Mouse (Mus musculus) fibroblast of lung, adult 2 months (primary cell): ENCODE measurements at regions not wholly inside any gene's neighbourhood (a gene's known extent, or its start where the extent isn't known, plus 50 kb on each side); places are given as distances from the start of the nearest gene placed in this dataset.
"Not testable (repeated sequence)": the region's sequence is repeated elsewhere in the genome, so short reads cannot be mapped to it uniquely, and the experiment has no call there.

Source experiments
- DNase-seq: peaks from one replicate; pipeline ENCODE4 v3.0.0-alpha.2; 2011; ENCODE audit warnings: low read depth

DNA sequence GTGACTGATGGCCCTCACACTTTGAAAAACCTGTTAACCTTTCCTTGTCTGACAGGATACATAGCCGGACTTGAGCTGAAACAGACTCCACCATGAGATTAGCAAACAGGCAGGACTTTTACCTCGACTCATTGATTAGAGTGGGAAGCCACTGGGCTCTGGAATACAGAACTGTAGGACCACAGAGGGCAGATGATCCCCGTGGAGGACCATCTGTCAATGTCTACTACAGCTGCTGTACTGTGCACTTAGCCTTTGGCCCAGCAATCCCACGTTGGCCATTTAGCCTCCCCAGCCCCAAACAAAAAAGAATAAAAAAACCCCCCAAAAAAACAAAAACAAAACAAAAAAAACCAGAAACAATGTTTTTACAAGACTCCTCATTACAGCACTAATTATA, 103.9 kb upstream of the Dazl start:
- no peak for DNase-seq

DNA sequence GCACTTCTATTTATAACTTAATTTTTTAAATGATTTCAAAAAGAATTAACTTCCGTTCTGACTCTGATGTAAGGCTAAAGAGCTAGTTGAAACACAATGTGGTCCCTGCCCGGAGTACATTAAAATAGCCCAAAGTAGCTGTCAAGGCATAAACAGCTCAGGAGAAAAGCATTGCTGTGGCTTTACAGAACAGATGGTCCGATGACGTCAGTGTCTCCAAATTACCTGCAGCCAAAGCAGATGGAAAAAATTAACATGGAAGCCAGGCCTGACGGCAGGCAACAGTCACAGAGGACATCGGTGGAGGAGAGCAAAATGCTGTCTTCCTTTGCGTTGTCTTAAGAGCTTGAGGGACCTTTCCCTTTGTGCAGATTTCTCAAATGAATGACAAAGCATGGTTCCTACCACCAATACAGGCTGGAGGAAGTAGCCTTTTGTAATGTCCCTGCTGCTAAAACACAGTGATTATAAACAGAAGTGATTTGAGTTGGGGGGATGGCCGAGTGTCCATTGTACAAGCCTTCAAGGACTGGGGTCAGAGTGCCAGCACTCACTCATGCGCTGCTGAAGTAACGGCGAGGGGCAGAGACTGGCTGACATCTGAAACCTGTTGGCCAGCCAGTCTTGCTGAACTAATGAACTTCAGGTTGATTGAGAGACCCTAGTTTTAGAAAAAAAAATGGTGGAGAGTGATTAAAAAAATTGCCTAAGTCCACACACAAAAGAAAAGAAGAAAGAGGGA, 101.8 kb upstream of the Plcl2 start:
- DNase-seq = peak; percentile 7

DNA sequence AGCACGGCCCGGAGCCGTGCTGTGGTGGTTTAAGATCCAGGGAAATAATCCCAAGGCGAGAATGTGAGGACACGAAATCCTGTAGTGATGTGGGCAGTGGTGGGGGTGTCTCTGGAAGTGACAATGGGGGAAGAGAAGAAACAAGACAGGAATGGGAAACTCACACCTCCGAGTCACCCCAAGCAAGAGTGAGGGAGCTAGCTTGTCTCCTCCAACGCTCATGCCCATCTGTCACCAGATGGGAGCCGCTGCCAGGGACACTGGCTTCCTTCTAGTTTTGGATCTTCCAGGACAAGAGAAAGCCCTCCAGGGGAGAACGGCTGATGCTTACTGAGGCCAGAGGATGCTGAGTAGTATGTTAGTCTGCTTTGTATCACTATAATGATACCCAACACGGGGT, 100.6 kb upstream of the Plcl2 start:
- no peak for DNase-seq

DNA sequence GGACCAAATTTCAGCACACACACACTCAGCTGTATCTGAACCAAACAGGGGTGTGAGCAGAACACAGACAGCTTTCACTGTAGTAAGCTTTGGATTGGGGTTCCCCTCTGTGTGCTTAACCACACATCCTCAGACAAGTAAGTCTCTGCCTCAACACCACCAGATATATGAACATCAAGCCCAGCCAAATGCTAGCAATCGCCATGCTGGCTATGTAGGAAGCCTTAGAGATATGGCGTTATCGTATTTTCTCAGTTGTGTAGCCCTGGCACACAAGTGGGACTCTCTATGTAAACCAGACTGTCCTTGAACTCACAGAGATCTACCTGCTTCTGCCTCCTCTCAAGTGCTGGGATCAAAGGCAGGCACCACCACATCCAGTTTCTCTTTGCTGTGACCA, 99.9 kb upstream of the Plcl2 start:
- DNase-seq = no peak

DNA sequence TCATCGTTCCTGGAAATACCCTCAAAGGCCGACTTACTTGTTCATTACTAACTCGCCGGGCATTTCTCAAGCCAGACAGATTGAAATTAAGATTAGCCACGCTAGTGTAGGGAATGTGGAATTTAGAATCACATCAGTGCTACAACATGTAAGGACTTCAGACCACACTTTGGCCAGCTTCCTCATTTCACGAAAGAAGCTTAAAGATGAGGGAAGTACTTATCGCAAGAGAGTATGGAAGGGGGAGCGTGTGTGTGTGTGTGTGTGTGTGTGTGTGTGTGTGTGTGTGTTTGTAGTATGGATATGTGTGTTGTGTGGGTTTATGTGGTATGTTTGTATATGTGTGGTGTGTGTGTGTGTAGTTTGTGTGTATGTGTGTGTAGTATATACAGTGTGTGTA, 99.3 kb upstream of the Plcl2 start:
- DNase-seq = no peak

DNA sequence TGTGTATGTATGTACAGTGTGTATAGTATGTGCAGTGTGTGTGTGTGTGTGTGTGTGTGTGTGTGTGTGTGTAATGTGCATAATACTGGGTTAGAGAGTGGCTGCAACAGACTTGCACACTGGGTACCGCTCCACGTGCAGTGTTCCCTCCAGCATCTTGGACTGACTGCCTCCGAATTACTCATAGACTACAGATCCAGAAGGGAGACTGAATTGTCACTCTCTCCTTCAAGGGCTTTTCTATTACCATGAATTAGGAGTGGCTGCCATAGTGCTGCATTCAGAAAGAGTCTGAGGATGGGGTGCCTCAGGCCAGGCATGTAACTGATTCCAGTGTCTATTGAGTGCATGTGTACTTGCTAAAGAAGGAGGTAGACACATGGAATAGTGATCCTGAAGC, 98.9 kb upstream of the Plcl2 start:
- no peak for DNase-seq

DNA sequence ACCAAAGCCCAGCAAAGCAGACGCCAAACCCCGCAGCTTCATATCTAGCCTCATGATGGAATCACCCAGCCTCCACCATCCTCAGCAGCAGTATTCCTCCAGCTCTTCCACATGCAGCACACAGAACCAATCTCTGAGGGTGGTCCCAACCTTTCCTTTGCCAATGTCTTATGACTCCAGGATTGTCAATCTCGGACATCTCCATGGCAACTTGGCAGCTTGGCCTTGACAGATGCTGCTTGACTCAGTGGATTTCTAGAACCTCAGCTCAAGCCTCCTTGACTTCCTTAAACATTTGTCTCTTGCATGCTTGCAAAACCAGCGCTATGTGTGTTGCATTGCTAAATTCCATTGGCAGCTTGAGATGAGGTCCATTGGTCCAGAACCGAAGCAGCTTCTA, 96.8 kb upstream of the Plcl2 start:
- DNase-seq = no peak

DNA sequence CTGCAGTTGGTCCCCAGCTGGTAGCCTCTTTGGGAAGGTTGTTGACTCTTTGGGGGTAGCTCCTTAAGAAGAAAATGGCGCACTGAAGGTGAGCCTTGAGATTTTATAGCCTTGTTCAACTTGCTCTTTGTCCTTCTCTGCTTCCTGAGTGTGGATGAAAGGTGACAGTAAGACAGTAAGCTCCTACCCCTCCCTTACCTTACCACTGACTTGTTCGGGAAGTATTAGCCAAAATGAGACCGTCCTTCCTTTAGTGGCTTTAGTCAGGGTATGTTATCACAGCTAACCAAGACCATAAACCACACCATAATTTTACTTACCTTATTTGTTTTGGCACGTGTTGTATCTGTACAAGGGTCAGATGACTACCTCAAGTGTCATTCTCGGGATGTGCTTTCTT, 95.3 kb upstream of the Plcl2 start:
- DNase-seq = no peak

DNA sequence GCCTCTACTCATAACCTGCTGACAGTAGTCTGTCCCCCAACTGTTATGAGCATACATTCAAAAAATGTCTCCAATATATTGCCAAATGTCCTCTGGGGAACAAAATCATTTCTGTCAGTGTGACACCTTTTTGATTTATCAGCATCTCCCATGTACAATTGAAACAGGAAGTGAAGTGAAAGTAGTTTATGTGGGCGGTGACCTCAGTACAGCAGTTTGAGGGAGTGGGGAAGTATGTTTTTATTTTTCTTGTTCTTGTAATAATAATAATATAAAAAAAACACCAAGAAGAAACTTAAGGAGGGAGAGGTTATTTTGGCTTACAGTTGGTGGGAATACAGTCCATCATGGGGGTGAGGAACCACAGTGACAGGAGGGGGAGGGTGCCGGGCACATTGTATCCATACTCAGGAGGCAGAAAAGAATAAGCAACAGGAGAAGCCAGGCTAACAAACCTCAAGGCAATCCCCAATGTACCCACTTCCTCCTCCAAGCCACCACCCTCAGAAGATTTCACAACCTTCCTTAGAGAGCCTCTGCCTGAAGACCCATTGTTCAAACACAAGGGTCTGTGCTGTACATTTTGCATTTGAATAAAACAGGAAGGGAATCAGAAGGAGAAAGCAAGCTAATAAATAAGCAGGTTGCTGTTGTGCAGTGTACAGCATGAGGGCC, 93.7 kb upstream of the Plcl2 start:
- DNase-seq = no peak

DNA sequence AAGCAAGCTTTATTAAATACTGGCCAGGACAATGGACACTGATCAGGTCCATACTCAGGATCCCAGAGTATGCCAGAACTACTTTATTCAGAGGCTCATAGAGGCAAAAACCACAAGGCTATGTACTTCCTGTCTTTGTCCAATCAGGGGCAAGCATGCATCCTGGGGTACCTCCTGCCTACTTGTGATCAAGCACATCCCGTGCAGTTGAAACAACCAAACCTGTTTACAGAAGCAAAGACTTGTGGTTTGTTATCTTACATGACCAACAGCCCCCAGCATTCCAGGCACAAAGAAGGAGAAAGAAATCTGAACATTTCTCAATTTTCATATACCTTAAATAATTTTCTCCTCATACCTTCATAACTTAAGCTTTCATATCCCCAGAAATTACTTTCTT, 93.1 kb upstream of the Plcl2 start:
- DNase-seq = no peak

DNA sequence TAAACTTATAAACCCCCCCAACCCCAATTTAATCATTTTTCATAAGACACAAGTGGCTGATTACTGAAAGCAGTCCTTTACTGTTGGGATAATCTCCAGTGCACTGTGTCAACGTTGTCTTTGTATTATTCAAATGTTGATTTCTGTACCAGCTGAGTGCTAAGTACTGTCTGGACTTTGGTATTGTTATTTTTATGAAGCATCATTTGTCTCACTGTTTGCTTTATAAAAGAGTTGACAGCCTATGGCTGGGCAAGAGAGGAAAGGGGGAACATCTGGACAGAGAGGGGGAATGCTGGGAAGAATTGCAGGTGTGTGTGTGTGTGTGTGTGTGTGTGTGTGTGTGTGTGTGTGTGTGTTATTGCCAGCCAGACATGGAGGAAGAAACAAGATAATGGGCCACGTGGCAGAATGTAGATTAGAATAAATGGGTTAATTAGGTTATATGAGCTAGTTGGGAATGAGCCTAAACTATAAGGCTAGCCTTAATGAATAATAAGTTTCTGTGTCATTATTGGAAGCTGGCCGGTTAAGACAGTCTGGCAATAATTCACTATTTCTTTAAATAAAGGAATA, 92.6 kb upstream of the Plcl2 start:
- DNase-seq = no peak

DNA sequence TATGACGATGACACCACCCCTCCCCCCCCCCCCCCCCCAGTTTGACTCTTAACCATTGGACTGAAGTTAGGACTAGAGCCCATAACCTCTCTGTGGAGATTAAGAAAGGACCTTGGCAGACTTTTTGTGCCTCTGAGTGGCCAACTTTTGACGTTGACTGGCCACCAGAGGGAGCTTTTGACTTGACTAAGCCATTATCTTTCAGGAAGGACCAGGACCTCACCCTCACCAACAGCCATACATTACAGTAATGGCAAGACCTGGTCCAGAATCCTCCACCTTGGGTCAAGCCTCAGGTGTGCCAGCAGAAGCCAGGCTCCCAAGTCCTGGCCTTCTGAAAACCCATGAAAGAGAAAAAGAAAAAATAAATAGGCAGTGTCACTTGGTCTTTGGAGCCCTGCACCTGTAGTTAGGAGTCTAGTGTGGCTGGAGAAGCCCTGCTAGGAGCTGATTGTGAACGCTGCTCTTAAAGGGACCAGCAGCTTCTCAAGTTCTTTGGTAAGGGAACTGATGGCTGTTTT, 90.3 kb upstream of the Plcl2 start:
- DNase-seq = no peak

DNA sequence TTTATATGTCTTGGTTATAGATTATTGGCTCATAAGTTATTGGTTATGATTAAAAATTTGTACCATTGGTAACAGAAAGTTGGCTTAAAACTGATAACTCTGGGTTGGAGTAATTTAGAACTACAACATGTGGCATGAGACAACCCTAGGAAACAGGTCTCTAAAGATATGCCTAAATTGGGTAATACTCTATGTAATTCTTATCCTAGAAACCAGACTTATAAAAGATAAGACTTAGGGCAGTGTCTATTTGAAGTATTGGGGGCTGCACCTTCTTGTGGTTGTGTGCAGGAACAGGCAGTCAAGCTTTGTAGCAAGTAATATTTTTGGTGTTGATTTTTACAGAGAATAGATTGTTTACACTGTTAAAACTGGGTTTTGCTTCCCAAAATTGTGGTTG, 89.7 kb upstream of the Plcl2 start:
- DNase-seq = not testable (repeated sequence)

DNA sequence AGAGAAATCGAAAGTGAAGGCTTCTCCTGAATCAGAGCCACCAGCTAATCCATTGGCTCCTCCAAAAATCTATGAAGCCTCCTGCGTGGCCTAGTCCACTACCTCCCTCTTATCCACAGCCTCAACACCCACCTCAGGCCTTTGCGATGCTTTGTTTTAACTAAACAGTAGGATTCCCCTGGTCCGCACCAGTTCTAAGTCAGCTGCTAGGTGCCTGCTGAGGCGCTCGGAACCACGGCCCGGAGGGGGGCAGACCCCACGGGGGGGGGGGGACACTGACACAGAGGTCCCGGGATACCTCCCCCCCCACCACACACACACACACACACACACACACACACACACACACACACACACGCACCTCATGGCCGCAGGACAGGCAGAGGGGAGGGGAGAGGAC, 89.2 kb upstream of the Plcl2 start:
- no peak for DNase-seq

DNA sequence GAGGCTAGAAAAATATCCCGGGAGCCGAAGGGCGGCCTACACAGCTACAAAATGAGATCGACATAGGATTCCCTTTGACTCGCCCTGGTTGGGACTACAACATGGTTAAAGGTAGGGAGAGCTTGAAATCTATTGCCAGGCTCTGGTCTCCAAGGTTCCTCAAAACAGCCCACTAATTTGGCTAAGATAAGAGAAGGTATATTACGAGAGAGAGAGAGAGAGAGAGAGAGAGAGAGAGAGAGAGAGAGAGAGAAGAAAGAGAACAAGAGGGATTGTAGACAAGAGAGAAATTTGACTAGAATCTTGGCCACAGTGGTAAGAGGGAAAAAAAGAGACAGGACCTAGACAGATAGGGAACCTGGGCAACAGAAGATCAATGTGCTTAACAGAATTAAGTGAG, 88.5 kb upstream of the Plcl2 start:
- no peak for DNase-seq

DNA sequence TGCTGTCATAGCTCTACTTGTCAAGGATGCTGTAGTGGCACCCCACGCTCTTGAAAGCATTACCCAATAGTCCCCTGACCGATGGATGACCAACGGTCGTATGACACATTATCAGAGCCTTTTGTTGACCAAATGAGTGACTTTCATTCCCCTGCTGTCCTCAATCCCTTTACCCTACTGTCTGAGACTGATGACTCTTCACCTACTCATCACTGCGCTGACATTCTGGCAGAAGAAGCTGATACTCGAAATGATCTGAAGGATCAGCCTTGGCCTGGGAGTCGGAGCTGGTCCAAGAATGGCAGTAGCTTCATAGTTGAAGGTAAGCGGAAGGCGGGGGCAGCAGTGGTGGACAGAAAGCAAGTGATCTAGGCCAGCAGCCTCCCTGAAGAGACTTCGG, 87.7 kb upstream of the Plcl2 start:
- no peak for DNase-seq

DNA sequence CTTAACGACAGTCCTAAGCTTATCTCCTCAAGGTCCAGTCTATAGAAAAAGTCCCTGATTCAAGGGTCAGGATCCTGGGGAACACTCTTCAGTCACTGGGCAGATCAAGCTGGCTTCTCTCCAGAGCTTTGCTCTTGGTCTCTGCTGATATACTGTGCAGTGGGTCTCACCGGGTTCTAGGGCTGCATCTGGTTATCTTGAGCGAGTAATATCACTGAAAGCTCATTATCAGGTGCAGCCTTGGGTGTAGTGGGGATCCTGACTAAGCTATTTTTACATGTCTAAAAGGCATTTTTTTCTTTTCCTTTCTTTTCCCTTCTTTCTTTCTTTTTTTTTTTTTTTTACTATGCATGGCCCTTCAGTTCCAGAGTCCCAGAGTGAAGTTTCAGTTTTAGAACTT, 84.1 kb upstream of the Plcl2 start:
- DNase-seq = no peak

DNA sequence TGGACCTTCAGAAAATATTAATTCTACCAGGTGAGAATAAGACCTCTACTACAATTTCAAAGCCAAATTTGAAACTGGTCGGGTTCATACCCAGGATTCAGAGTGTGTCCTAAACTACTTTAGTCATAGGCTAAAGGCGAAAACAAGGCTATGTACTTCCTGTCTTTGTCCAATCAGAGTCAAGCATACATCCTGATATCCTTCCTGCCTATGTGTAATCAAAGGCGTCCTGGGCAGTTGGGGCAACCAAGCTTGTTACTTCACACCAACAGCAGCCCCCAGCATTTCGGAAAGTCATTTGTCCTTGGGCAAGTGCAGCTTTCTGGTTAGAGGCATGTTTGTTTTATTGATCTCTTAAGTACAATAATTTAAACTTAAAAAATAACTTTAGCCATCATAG, 83.7 kb upstream of the Plcl2 start:
- no peak for DNase-seq

DNA sequence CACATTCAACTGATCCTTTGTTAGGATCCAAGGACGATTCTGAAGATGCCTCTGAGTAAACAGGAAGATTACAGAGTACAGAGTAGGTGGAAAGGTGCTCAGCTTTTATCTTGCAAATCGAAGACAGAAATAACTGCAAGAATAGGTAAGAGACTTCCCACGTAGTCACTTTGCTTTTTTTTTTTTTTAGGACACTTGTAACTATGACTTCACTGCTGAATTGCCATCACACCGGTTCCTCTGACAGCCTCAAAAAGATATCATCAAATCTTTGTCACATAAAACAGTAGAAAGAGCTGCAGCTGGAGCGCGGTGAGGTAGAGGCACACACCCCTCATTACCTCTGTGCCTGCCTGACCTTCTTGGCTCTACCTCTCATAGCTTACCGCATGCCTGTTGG, 83.1 kb upstream of the Plcl2 start:
- DNase-seq = no peak

DNA sequence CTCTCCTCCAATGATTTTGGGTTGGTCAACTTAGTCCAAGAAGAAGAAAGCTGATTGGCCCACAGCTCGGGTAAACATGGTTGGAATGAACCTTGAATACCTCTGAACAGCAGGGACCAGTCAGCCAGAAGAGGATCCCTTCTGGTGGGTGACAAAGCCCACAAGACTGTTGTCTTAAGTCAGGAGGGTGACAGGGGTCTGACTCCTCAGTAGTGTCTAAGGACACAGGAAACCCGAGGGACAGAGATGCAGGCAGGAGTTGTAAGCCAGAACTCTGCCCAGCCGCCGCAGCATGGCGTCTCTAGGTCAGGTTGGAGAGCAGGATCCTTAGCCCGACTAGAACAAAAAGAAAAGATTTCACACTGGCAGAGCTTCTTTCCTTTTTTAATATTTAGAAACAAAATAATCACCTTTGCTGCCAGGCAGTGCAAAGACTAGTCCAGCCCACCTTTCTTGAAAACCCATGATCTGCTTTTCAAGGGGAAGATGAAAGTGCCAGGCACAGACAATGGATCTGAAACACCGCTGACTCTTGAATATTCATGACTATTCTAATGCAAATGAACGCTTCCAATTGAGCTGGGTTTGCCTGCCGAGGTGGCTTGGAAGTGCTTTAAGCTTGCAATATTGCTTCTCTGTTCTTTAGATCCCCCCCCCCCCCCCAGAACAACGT, 81.7 kb upstream of the Plcl2 start:
- DNase-seq = no peak

DNA sequence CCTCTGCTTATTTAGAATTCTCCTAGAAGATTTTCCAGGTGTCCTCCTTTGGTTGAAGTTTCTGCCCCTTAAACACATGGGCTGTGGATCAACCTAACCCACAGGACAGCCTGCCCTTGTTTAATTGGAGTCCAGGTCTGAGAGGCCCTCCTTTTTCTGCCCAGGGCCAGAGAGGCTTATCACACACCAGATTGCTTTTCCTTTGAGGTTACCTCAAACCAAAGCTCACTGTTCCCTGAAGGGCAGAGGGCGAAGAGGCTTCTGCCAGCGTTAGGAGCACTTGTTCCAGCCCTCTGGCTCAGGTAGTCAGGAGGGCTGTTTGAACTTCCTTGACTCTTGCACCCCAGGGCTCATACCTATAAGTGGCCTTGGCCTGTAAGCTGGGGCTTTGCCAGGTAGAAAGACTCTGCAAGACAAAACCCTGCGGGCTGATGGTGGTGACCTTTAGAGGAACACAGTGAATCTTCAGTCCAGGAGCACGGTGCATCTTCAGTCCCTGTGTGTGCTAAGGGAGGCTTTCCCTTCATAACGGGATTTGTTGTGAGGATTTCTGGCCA, 81.1 kb upstream of the Plcl2 start:
- DNase-seq = no peak

DNA sequence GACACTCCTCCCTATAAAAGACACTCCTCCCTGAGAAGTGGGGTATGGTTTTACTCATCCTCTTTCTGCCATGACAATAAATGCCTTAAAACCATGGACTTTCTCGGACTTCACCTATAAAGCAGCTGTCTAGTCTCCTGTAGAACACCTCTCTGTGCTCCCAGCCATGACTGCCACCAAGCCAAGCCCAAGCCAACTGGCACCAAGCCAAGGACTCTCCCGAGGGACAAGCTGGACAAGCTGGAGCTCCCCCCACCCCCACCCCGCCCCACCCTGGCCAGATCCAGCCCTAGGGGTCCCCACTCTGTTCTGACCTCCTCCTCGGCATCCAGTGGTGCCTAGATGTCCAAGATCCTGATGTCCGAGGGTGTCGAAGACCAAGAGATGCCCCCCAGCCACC, 76.6 kb upstream of the Plcl2 start:
- no peak for DNase-seq

DNA sequence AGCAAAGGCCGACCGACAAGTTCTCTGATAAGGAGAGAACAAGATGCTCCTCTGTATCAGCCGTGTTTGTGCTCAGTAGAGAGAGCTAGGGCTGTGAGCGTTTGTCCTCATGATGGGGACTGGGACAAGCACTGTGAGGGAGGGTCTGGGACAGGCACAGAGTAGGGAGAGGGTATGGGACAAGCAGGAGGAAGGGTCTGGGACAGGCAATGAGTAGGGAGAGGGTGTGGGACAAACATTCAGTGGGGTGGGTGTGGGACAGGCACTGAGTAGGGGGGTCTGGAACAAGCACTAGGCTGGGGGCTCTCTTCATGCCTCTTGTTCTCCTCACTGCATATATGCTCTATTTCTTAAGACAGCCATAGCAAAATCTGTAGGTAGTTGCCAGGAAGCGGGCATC, 70.2 kb upstream of the Plcl2 start:
- DNase-seq = no peak
